Mouse (Mus musculus) E14TG2a.4 (cell line): ENCODE measurements around the gene Ifi208.
"Not testable (repeated sequence)": the region's sequence is repeated elsewhere in the genome, so short reads cannot be mapped to it uniquely, and the experiment has no call there.

ENCODE experiments used
- H3K27me3 ChIP-seq: 2 replicates; pipeline ENCODE4 v1.6.1; 2014; ENCODE audit warnings: low read length, control low read depth; ENCODE audit not compliant: insufficient read depth
- H3K36me3 ChIP-seq: 2 replicates; pipeline ENCODE4 v1.6.1; 2014; ENCODE audit warnings: low read length, control low read depth; ENCODE audit not compliant: insufficient read depth
- H3K4me1 ChIP-seq: replicated peaks from 2 replicates; pipeline ENCODE4 v1.6.1; 2014; ENCODE audit warnings: low read depth, low read length, control low read depth
- H3K4me3 ChIP-seq: replicated peaks from 2 replicates; pipeline ENCODE4 v1.5.1; 2014; ENCODE audit warnings: mild to moderate bottlenecking, low read length
- H3K9me3 ChIP-seq: 2 replicates; pipeline ENCODE4 v1.6.1; 2014; ENCODE audit warnings: low read length, control low read depth
- CTCF ChIP-seq: conservative IDR thresholded peaks from 2 replicates; pipeline ENCODE4 v1.5.1; 2014; ENCODE audit warnings: low read length
- NANOG ChIP-seq: IDR thresholded peaks from 2 replicates; pipeline ENCODE4 v1.6.1; 2014; ENCODE audit warnings: borderline replicate concordance, low read length, mixed read lengths
- POU5F1 ChIP-seq: IDR thresholded peaks from 2 replicates; pipeline ENCODE4 v1.6.1; 2014; ENCODE audit warnings: low read length, borderline replicate concordance

The Ifi208 gene

DNA sequence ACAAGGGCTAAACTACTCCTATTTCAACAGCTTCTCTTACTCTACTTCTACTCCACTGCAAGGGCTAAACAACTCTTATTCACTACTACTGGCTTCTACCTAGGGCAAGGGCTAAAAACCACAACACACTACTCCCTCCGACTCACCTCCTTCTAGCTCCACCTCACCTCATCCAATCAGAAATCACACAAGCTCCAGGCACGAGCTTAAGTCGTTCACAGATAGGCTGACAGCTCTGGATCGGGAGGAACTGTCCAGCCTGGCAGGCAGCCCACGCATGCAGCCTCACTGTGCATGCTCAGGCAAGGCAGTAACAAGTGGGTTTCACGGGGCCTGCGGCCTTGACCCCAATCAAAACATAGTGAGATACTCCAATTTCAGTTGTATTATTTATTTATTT, 59.7 kb downstream of the Ifi208 start:
- H3K4me3 ChIP-seq, result no peak overlapping the region
- no peaks in the 10 kb centered on the region for H3K4me1 ChIP-seq
- no peaks in the 10 kb centered on the region for H3K36me3 ChIP-seq
- TF ChIP-seq NANOG (no peak), POU5F1 (no peak), CTCF (no peak)
- no peaks in the 10 kb centered on the region for H3K27me3 ChIP-seq
- no peaks in the 10 kb centered on the region for H3K9me3 ChIP-seq

DNA sequence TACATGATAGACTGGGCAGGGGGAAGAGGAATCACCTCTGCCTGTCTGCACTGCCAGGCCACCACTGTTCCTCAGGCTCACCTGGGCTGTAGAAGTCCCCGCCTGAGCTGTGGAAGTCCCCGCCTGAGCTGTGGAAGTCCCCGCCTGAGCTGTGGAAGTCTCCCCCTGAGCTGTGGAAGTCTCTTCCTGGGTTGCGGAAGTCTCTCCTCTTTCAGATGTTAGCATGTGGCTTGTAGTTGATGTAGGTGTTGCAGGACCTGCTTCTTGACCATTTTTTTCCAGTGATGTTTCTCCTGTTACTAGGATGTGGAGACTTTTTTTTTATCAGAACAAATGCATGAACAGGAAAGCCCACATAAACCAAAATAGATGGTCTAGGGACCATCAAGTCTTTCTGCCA, 61.5 kb downstream of the Ifi208 start:
- H3K4me3 ChIP-seq, H3K9me3 ChIP-seq, H3K4me1 ChIP-seq, H3K27me3 ChIP-seq, H3K36me3 ChIP-seq: not testable (repeated sequence)

DNA sequence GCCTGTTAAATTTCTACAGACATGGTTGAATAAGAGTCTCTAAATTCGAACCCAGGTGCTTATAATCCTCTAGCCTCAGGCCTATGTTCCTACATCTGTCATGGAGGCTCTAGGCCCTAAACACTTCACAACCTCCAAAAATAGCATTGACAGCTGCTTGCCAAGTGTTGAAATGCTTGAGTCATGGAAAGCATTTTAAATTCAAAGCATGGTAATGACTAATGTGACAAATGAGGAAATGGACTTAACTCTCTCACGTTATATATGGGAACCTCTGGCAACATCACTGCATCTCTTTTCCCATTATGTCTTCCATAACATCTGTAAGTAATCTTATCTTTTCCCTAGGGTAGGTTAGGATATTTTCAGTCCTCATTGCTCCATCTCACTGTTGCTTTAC, 63.5 kb downstream of the Ifi208 start:
- no peaks in the 10 kb centered on the region for H3K4me1 ChIP-seq
- no peak for TF ChIP-seq POU5F1
- no peak for TF ChIP-seq NANOG
- TF ChIP-seq CTCF, result no peak
- H3K27me3 ChIP-seq, result no peaks in the 10 kb centered on the region
- H3K9me3 ChIP-seq, result no peaks in the 10 kb centered on the region
- no peaks in the 10 kb centered on the region for H3K36me3 ChIP-seq
- H3K4me3 ChIP-seq, result no peak overlapping the region

DNA sequence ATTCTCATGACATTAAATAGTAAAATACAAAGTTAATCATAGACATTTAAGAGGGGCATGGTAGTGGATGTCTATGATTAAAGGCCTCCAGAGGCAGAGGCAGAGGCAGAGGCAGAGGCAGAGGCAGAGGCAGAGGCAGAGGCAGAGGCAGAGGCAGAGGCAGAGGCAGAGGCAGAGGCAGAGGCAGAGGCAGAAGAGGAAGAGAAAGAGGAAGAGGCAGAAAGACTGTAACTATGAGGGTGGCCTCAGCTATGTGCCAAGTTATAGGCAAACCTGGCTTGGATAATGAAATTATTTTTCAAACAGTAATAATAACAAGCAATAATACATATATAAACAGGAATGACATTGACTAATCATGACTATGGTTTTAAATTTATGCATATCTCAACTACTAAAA, 67.1 kb downstream of the Ifi208 start:
- no peaks in the 10 kb centered on the region for H3K9me3 ChIP-seq
- TF ChIP-seq CTCF (no peak), NANOG (no peak), POU5F1 (no peak)

DNA sequence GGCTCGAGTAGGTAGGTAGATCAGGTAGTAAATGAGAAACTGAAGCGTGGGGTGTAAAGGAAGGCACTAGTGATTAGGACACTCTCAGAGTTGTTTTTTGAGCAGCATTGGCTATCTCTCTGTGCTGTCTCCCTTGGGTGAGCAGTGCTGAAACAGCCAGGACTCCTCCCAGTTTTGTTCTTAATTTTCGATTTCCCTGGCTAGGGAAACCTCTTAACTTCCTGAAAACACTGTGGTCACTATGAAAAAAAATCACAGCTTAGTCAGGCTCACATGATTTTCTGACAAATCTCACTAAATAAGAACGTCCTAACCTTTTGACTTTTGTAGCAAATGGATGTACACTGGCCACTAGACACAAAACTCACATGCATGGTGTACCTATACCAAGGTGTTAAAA, 68.2 kb downstream of the Ifi208 start, which contains the start of gene Ifi207:
Gene Ifi207, minus strand, starts transcription at position 92 of the 400 bp plus-strand sequence.
- no peak for TF ChIP-seq POU5F1
- TF ChIP-seq CTCF, result no peak
- no peak for TF ChIP-seq NANOG
- Histone ChIP-seq H3K36me3 (no peaks in the 10 kb centered on the region), H3K9me3 (no peaks in the 10 kb centered on the region), H3K27me3 (no peaks in the 10 kb centered on the region), H3K4me1 (no peaks in the 10 kb centered on the region), H3K4me3 (no peak within 1 kb of the TSS)

More for the DNA sequence above, 67.1 kb downstream of the Ifi208 start:
- Histone ChIP-seq H3K36me3 (no peaks in the 10 kb centered on the region), H3K27me3 (no peaks in the 10 kb centered on the region), H3K4me1 (no peaks in the 10 kb centered on the region), H3K4me3 (no peak overlapping the region)

DNA sequence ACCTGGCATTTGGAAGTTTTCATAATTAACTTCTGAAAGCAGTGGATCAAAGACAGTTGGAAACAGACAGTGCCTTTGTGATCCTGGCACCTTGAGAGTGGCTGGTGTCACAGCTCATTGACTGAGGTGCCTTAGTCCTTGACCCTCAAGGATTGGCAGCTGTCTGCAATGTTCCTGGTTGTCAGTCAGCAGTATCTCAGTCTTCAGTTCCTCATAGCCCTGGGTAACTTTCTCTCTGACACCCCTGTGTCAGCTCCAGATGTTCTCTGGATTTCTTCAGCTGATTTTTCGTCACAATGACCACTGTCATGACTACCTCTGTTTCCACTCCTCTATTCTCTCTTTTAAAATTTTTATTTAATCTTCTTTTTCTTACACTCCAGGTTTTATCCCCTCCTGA, 68.8 kb downstream of the Ifi208 start:
- Histone ChIP-seq H3K9me3 (no peaks in the 10 kb centered on the region), H3K36me3 (no peaks in the 10 kb centered on the region), H3K4me1 (no peaks in the 10 kb centered on the region), H3K27me3 (no peaks in the 10 kb centered on the region), H3K4me3 (no peak overlapping the region)
- TF ChIP-seq NANOG (no peak), CTCF (no peak), POU5F1 (no peak)
